Mouse (Mus musculus): ENCODE data around the gene Isoc2b. TPM values are rescaled to one million over a fixed set of nuclear protein-coding genes. Genes with fewer than 3 reads are reported as not detected.

Gene Isoc2b
- 3.7 and 5.9 TPM in 2 replicates for polyA plus RNA-seq (2015; fragmentation: Nextera tagmentation; extraction: Ambion mirVana)

GRCm38 (mm10) chr7:4870133-4870532, at the start of gene Isoc2b:
Gene Isoc2b, minus strand, starts transcription at chr7:4870258.
- Histone ChIP-seq H3K4me1 (peaks cover 17% of the 10 kb centered on the region), H3K27ac (replicated peaks) (no peak within 1 kb of the TSS), H3K9me3 (replicated peaks) (no peaks in the 10 kb centered on the region), H3K27me3 (replicated peaks) (no peaks in the 10 kb centered on the region), H3K4me2 (no peak within 1 kb of the TSS), H3K9ac (replicated peaks) (no peak within 1 kb of the TSS), H3K4me3 (replicated peaks) (no peak within 1 kb of the TSS), H3K36me3 (no peaks in the 10 kb centered on the region)
- 68% methylated on average over 6 of the region's 6 CpGs for WGBS
- no peak for ATAC-seq (ENCODE audit: low FRiP score)

DNA sequence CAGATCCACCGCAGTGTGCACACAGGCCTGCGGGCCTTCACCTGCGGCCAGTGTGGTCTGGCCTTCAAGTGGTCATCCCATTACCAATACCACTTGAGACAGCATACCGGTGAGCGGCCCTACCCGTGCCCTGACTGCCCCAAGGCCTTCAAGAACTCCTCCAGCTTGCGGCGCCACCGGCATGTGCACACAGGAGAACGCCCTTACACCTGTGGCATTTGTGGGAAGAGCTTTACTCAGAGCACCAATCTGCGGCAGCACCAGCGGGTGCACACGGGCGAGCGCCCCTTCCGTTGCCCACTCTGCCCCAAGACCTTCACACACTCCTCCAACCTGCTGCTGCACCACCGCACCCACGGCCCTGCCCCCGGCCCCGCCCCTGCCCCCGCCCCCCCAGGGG, 49.0 kb upstream of the Isoc2b start:
- ATAC-seq (ENCODE audit: low FRiP score) = no peak

DNA sequence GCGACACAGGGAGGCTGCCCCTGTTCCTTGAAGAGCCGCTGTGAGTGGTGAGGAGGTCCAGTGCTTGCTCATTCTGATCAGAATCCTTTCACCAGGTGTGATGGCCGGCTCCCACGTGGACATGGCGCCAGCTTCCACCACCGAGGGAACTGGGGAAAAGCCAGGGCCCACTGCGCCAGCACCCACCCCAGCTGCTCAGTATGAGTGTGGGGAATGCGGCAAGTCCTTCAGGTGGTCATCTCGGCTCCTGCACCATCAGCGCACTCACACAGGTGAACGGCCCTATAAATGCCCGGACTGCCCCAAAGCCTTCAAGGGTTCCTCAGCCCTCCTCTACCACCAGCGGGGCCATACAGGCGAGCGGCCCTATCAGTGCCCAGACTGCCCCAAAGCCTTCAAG, 48.6 kb upstream of the Isoc2b start:
- Histone ChIP-seq H3K4me1 (peaks cover 56% of the 10 kb centered on the region), H3K9me3 (replicated peaks) (no peaks in the 10 kb centered on the region), H3K27me3 (replicated peaks) (no peaks in the 10 kb centered on the region), H3K27ac (replicated peaks) (no peak overlapping the region), H3K36me3 (peaks cover 31% of the 10 kb centered on the region), H3K9ac (replicated peaks) (no peak overlapping the region), H3K4me3 (replicated peaks) (no peak overlapping the region), H3K4me2 (no peak overlapping the region)
- ATAC-seq (ENCODE audit: low FRiP score) = no peak
- 93% methylated on average over 15 of the region's 15 CpGs for WGBS

More for the DNA sequence above, 49.0 kb upstream of the Isoc2b start:
- H3K4me1 ChIP-seq = peaks cover 59% of the 10 kb centered on the region
- no peak overlapping the region for H3K9ac ChIP-seq (replicated peaks)
- H3K27ac ChIP-seq (replicated peaks) = no peak overlapping the region
- H3K27me3 ChIP-seq (replicated peaks) = no peaks in the 10 kb centered on the region
- H3K9me3 ChIP-seq (replicated peaks) = no peaks in the 10 kb centered on the region
- WGBS = 85% methylated on average over 21 of the region's 21 CpGs
- no peak overlapping the region for H3K4me3 ChIP-seq (replicated peaks)
- no peak overlapping the region for H3K4me2 ChIP-seq
- peaks cover 31% of the 10 kb centered on the region for H3K36me3 ChIP-seq

- Histone ChIP-seq H3K27me3 (replicated peaks) (no peaks in the 10 kb centered on the region), H3K27ac (replicated peaks) (peak overlapping the region; percentile 99; the same call in 1 of the 2 replicates), H3K36me3 (peaks cover 31% of the 10 kb centered on the region), H3K9ac (replicated peaks) (0 out of 2 replicates have a peak overlapping the region, but pooled peaks have one; percentile 14), H3K4me2 (no peak overlapping the region), H3K9me3 (replicated peaks) (no peaks in the 10 kb centered on the region), H3K4me3 (replicated peaks) (no peak overlapping the region), H3K4me1 (peaks cover 44% of the 10 kb centered on the region)
- 85% methylated on average over 2 of the region's 2 CpGs for WGBS
- ATAC-seq (ENCODE audit: low FRiP score) = no peak
Observed at GRCm38 (mm10) chr7:4917494-4917893, 47.4 kb upstream of the Isoc2b start.

DNA sequence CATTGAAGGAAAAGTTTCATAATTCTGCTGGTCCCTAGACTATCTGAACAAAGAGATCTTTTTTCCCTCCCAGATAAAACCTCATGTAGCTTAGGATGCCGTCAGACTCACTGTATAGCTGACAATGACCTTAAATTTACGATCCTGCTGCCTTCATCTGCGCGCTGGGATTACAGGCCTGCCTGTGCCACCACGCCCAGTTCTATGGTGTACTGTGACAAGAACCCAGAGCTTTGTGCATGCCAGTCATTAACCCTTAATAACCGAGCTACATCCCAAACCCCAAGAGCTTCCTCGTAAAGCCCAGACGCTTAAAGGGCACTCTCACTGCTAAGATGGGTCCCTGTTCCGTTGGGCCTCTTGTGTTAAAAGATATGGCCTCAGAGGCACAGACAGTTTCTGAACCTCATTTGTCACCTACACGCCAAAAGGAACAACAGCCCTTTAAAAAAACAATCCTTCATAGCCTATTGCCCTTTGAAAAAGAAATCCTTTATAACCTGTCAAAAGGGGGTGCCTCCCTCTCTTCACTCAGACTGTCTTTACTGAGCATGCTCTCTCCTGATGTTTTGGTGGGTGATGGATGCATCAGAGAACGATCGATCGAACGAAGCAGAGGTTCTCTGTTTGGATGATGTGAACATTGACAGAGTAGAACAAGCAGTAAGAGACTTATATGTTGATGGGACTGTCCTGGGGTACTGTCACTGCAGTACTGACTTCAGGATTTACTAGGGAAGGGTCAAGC, 45.8 kb upstream of the Isoc2b start:
- peak overlapping the region; percentile 72 for H3K4me3 ChIP-seq (replicated peaks)
- no peaks in the 10 kb centered on the region for H3K9me3 ChIP-seq (replicated peaks)
- ATAC-seq (ENCODE audit: low FRiP score) = peak; percentile 70
- H3K9ac ChIP-seq (replicated peaks) = peak overlapping the region; percentile 85
- H3K27me3 ChIP-seq (replicated peaks) = no peaks in the 10 kb centered on the region
- H3K4me2 ChIP-seq = peak overlapping the region; percentile 78
- WGBS = 7% methylated on average over 14 of the region's 14 CpGs
- H3K27ac ChIP-seq (replicated peaks) = peak overlapping the region; percentile 99
- peaks cover 28% of the 10 kb centered on the region for H3K36me3 ChIP-seq
- H3K4me1 ChIP-seq = peaks cover 28% of the 10 kb centered on the region

- peak within 1 kb of the TSS; percentile 85 for H3K9ac ChIP-seq (replicated peaks)
- H3K4me1 ChIP-seq = peaks cover 27% of the 10 kb centered on the region
- H3K36me3 ChIP-seq = peaks cover 21% of the 10 kb centered on the region
- no peaks in the 10 kb centered on the region for H3K27me3 ChIP-seq (replicated peaks)
- peak; percentile 91 for ATAC-seq (ENCODE audit: low FRiP score)
- no peaks in the 10 kb centered on the region for H3K9me3 ChIP-seq (replicated peaks)
- H3K4me2 ChIP-seq = peak within 1 kb of the TSS; percentile 78
- 1% methylated on average over 50 of the region's 56 CpGs for WGBS
- H3K27ac ChIP-seq (replicated peaks) = peak within 1 kb of the TSS; percentile 99
- peak within 1 kb of the TSS; percentile 72 for H3K4me3 ChIP-seq (replicated peaks)
Observed at GRCm38 (mm10) chr7:4915007-4915665, 45.1 kb upstream of the Isoc2b start, which contains the start of gene Zfp628. Gene Zfp628, plus strand, starts transcription at chr7:4915217.

- no peaks in the 10 kb centered on the region for H3K36me3 ChIP-seq
- 61% methylated on average over 5 of the region's 5 CpGs for WGBS
- no peak overlapping the region; the same call in 1 of the 2 replicates for H3K4me3 ChIP-seq (replicated peaks)
- H3K27ac ChIP-seq (replicated peaks) = 0 out of 2 replicates have a peak overlapping the region, but pooled peaks have one; percentile 2
- H3K9me3 ChIP-seq (replicated peaks) = no peaks in the 10 kb centered on the region
- peak overlapping the region; percentile 7; the same call in 1 of the 2 replicates for H3K4me2 ChIP-seq
- no peak for ATAC-seq (ENCODE audit: low FRiP score)
- H3K4me1 ChIP-seq = peaks cover 22% of the 10 kb centered on the region
- no peak overlapping the region for H3K9ac ChIP-seq (replicated peaks)
- no peaks in the 10 kb centered on the region for H3K27me3 ChIP-seq (replicated peaks)
Observed at GRCm38 (mm10) chr7:4912248-4912647, 42.2 kb upstream of the Isoc2b start.

- Histone ChIP-seq H3K27me3 (replicated peaks) (no peaks in the 10 kb centered on the region), H3K9ac (replicated peaks) (no peak overlapping the region), H3K36me3 (no peaks in the 10 kb centered on the region), H3K4me3 (replicated peaks) (no peak overlapping the region), H3K27ac (replicated peaks) (0 out of 2 replicates have a peak overlapping the region, but pooled peaks have one; percentile 2), H3K4me2 (peak overlapping the region; percentile 7; the same call in 1 of the 2 replicates), H3K9me3 (replicated peaks) (no peaks in the 10 kb centered on the region), H3K4me1 (peaks cover 15% of the 10 kb centered on the region)
- no peak for ATAC-seq (ENCODE audit: low FRiP score)
- WGBS = 46% methylated on average over 9 of the region's 9 CpGs
Observed at GRCm38 (mm10) chr7:4911561-4911960, 41.5 kb upstream of the Isoc2b start.

GRCm38 (mm10) chr7:4906466-4906950, 36.5 kb upstream of the Isoc2b start, which contains the start of gene Gm36210:
Gene Gm36210, minus strand, starts transcription at chr7:4906516.
- ATAC-seq (ENCODE audit: low FRiP score) = no peak
- WGBS = 29% methylated on average over 10 of the region's 10 CpGs
- Histone ChIP-seq H3K27ac (replicated peaks) (no peak within 1 kb of the TSS), H3K9ac (replicated peaks) (no peak within 1 kb of the TSS), H3K4me2 (no peak within 1 kb of the TSS), H3K36me3 (no peaks in the 10 kb centered on the region), H3K4me1 (no peaks in the 10 kb centered on the region), H3K27me3 (replicated peaks) (no peaks in the 10 kb centered on the region), H3K4me3 (replicated peaks) (no peak within 1 kb of the TSS), H3K9me3 (replicated peaks) (no peaks in the 10 kb centered on the region)

GRCm38 (mm10) chr7:4902404-4902803, 32.3 kb upstream of the Isoc2b start:
- 80% methylated on average over 9 of the region's 9 CpGs for WGBS

GRCm38 (mm10) chr7:4901171-4901570, 31.1 kb upstream of the Isoc2b start:
- WGBS = 51% methylated on average over 8 of the region's 8 CpGs
- ATAC-seq (ENCODE audit: low FRiP score) = no peak
- peaks cover 20% of the 10 kb centered on the region for H3K4me1 ChIP-seq

More at GRCm38 (mm10) chr7:4902404-4902803, 32.3 kb upstream of the Isoc2b start:
- ATAC-seq (ENCODE audit: low FRiP score) = no peak
- Histone ChIP-seq H3K4me2 (no peak overlapping the region), H3K36me3 (no peaks in the 10 kb centered on the region), H3K4me1 (peaks cover 20% of the 10 kb centered on the region), H3K27me3 (replicated peaks) (no peaks in the 10 kb centered on the region), H3K4me3 (replicated peaks) (no peak overlapping the region), H3K27ac (replicated peaks) (no peak overlapping the region), H3K9me3 (replicated peaks) (no peaks in the 10 kb centered on the region), H3K9ac (replicated peaks) (no peak overlapping the region)

More at GRCm38 (mm10) chr7:4901171-4901570, 31.1 kb upstream of the Isoc2b start:
- Histone ChIP-seq H3K27me3 (replicated peaks) (no peaks in the 10 kb centered on the region), H3K9me3 (replicated peaks) (no peaks in the 10 kb centered on the region), H3K27ac (replicated peaks) (no peak overlapping the region), H3K36me3 (no peaks in the 10 kb centered on the region), H3K4me2 (no peak overlapping the region; the same call in 1 of the 2 replicates), H3K4me3 (replicated peaks) (no peak overlapping the region), H3K9ac (replicated peaks) (no peak overlapping the region)

Measured in neural tube, embryonic 15.5 days (tissue).